Mouse (Mus musculus) lung, postnatal 14 days (tissue): ENCODE results near the gene Arfgef2.

ENCODE experiments used
- DNase-seq: peaks from one replicate; pipeline ENCODE4 v3.0.0; 2021

Arfgef2 gene

DNA sequence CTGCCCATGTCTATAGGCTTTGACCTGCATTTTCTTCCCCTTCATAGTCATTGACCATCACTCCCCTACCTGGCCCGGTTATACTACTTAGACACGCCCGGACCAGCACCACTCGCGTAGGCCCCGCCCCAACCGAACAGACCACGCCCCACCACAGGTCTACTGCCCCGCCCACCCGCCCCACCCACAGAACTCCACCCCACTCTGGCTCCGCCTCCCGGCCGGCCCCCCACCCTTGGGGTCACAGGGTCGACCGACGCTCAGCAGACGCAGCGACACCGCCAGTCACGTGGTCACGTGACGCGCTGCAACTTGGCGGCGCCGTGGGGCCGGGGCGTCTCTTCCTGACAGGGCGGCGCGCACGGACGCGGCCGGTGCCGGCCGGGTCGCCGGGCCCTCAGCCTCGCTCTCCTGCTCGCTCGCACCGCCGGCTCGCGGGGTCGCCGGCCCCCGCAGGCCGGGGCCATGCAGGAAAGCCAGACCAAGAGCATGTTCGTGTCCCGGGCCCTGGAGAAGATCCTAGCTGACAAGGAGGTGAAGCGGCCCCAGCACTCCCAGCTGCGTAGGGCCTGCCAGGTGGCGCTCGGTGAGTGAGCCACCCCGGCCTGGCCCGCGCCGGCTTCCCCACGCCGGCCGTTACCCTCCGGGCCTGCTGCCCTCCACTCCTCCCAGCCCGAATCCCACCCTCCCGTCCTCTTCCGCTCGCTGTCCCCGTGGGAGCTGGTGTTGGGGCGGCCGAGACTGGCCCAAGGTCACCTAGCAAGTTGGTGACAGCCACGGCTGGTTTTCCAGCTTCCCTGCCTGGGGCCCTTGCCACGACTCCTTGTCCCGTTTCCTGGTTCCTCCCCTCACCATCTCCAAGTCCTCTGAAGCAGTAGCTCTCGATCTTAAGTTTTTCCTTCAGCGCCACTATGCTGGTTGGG lies at the start of gene Arfgef2:
TSS of gene Arfgef2 (plus strand) at position 339 of the 923 bp plus-strand sequence.
- peak; percentile 91 for DNase-seq

DNA sequence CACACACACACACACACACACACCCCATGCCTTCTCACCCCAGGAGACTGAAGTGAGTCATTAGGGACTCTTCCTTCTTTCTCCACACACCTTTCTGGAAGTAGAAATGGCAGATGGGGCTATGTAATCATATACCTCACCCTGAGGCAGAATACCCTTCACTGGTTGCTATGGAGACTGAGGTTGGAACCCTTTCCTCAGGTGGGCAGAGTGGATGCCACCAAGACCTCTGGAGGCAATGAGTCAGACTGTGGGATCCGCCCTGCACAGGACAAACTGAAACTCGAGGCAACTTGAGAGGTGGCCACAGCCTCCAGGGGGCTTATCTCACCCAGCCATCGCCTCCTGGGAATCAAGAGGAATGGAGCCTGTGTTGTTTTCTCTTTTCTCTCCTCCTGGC lies 47.4 kb upstream of the Arfgef2 start:
- DNase-seq, result no peak

DNA sequence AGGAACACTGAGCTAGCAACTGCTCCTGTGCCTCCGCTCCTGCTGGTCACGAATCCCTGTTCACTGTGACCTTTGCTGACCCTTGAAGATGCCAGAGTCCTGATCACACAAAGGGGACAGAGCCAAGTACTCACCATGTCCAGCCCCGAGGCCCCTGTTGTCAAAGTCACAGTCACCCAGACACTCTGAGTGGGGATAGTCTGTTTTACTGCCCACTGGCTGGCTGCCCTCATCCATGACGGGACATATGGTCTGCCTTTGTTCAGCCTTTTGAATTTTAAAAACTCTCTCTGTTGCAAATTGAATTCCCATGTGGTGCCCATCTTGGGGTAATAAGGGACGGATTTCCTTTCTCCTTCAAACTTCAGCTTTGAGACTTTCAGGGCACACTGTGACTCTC lies 41.3 kb upstream of the Arfgef2 start:
- DNase-seq, result no peak

- DNase-seq, result no peak
These were observed 37.8 kb upstream of the Arfgef2 start for GRCm38 (mm10) chr2:166767591-166767990.

- DNase-seq, result peak; percentile 40
These were observed 34.0 kb upstream of the Arfgef2 start for GRCm38 (mm10) chr2:166771396-166771795.

GRCm38 (mm10) chr2:166773587-166773986 lies 31.8 kb upstream of the Arfgef2 start:
- DNase-seq, result no peak

DNA sequence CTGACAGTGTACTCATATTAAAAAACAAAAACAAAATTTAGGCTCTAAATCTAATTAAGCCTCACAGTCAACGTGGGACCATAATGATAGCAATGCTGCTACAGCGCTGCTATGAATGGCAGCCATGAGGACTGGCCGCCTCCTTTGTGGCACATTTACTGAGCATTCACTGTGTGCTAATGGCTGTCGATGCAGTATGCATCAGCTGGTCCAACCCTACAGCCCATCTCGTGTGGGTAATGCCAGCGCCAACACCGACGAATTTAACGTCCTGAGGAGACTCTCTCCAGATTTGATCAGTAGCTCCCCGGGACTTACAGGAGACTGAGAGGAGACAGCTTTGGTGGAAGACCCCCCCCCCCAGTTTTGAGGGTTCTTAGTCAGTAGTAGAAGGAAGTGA lies 31.1 kb upstream of the Arfgef2 start:
- DNase-seq, result no peak

GRCm38 (mm10) chr2:166775357-166775893 lies 30.0 kb upstream of the Arfgef2 start:
- DNase-seq, result no peak

DNA sequence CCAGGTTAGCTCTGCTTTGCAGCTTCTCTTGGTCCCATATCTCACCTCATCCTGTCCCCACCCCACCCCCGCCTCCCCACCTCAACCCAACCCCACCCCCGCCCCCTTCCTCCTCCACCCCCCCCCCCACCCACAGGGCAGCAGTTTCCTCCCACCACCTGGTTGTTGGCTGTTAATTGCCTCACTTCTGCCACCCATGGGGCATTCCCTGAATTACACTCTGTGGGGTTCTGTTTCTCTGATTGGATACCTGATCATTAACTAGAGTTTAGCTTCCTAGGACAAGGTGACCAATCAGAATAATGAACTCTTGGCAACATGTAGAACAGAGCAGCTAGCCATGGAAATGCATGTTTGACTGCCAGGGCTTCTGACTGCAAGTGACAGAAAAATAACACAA lies 29.1 kb upstream of the Arfgef2 start:
- peak; percentile 28 for DNase-seq

GRCm38 (mm10) chr2:166779956-166780355 lies 25.4 kb upstream of the Arfgef2 start:
- no peak for DNase-seq

DNA sequence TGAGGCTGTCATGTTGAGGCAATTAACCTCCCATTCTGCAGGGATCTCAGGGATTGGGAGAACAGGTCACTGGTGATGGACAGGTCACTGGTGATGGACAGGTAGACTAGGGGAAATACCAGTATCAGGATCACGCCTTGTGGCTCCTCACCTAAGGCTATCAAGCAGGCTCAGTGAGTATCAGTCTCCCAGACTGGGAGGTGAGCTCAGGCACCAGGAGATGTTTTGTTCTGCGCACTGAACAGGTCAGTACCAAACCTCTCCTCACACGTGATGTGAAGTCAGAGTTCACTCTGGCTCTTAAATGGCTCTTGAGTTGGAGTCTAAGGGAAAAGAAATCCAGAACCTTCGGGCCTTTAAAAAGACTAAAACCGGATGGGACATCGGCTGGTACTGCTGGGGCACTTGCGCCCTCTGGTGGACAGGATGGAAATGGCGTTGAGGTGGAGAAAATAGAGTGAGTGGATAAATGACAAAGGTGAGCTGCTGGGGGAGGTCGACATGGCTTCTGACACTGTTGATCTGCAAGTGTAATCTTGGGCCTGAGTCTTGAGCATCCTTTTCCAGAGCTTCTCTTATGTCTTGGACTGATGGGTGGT lies 24.3 kb upstream of the Arfgef2 start:
- DNase-seq, result peak; percentile 82

DNA sequence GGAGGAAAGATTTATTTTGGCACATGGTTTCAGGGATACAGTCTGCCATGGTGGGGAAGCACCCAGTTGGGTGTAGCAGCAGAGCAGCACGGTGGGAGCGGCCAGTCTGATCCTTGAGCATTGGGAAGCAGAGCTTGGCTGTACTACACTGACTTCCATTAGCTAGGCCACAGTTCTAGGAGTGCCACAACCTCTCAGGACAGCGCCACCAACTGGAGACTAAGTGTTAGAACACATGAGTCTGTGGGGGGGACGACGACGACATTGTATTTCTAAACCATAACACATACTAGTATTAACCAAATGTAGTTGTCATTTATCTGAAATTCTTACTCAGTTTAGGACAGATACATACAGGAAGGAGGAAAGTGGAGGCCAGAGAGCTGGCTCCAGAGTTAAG lies 21.0 kb upstream of the Arfgef2 start:
- no peak for DNase-seq

DNA sequence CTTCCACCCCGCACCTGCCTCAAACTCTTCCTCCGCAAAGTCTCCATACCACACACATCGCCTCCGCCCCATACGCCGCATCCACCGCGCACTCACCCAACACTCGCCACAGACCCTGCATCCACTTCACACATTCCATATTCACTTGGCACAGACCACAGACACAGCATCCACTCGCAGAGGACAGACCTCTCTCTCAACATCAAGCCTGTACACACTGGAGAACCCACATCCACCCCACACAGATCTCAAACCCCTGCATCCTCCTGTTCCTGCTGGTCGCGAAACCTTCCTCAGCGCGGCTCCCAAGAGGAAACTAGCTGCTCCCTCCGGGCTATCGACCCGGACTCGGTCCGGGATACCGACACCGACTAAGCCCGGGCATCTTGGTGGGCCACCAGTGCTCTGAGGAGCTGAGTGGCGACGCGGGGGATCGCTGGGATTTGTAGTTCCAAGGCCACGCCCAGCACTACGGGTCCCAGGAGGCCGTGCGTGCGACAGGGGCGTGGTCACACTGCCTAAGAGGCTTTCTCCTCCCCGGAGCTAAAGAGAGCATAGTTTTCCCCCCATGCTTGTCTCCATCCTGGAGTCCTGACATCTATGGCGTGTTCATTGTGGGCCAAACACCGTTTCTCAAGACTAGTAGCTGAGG lies 18.9 kb upstream of the Arfgef2 start:
- DNase-seq, result peak; percentile 91

DNA sequence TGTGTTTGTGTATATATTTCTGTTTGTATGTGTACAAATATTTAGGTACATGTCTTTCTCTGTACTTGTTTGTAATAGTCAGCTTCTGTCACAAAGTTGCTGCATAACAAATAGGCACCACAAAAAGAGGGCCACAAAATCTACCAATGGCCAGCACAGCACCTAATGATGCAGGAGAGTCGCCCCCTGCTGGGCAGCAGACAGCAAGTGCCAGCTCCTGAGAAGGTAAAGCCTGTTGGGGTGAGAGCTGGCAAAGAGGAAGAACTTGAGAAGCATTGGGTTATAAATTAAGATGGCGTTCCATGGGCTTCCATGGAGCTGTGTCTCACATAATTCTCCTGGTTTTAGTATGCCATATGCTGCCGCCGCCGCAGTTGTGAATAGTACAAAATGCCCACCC lies 13.7 kb upstream of the Arfgef2 start:
- DNase-seq, result no peak

GRCm38 (mm10) chr2:166792355-166792754 lies 13.0 kb upstream of the Arfgef2 start, which contains the start of gene Trp53rkb:
TSS of gene Trp53rkb (plus strand) at chr2:166792531.
- DNase-seq, result no peak

GRCm38 (mm10) chr2:166793542-166794214 lies 11.7 kb upstream of the Arfgef2 start:
- DNase-seq, result peak; percentile 89

GRCm38 (mm10) chr2:166799615-166800472 lies 5.5 kb upstream of the Arfgef2 start:
- DNase-seq, result no peak

- no peak for DNase-seq
These were observed 4.9 kb upstream of the Arfgef2 start for GRCm38 (mm10) chr2:166800473-166800857.

GRCm38 (mm10) chr2:166801436-166801835 lies 4.0 kb upstream of the Arfgef2 start:
- no peak for DNase-seq

- no peak for DNase-seq
These were observed 2.1 kb upstream of the Arfgef2 start for GRCm38 (mm10) chr2:166803298-166803697.

DNA sequence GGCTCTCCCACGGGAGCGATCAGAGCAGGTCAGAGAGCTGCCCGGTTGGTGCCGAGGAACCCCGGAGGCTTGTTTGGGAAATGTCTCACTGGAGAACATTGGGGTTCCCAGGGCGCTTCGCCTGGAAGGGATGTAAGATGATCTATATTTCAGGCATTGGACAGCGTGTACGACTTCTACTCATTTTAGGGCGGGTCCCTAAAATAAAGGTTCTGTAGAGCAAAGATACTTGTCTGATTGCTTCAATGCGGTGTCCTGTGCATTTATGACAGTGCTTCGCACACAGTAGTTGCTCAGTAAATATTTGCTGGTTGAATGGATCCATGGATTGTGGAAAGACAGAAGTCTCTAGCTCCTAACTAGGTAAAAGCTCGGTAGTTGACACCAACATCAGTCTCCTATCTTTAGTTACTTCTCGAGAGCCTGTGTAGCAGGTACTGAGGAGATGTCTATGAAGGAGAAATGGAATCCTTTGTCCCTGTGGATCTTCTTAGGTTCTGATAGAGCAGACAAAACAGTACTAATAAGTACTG lies 851 bp downstream of the Arfgef2 start:
- DNase-seq, result no peak

- no peak for DNase-seq
These were observed 1.4 kb downstream of the Arfgef2 start for GRCm38 (mm10) chr2:166806813-166807212.
